Mouse (Mus musculus) megakaryocyte, embryonic 14.5 days (primary cell): ENCODE data around the gene Prtg.

ENCODE experiments used
- FLI1 ChIP-seq: IDR thresholded peaks from 2 replicates; pipeline ENCODE4 v1.6.1; 2012; ENCODE audit warnings: low read length, inconsistent platforms, mixed read lengths
- GATA1 ChIP-seq: IDR thresholded peaks from 3 replicates; pipeline ENCODE4 v1.6.1; 2012; ENCODE audit warnings: mixed read lengths, low read length, inconsistent platforms, borderline replicate concordance

GRCm38 (mm10) chr9:72835007-72835406 is 28.3 kb downstream of the Prtg start:
- no peak for TF ChIP-seq FLI1
- TF ChIP-seq GATA1, result no peak
